In genomic region chr8:104247054-104247907, GRCm38 (mm10) we compare ENCODE assay signal across 8 mouse cellular contexts. TPM values are rescaled to one million over a fixed set of nuclear protein-coding genes. Genes with fewer than 3 reads are reported as not detected.
A peak's percentile ranks its signal among the peaks of the same experiment; 100 is the strongest.
DNase-seq lines count a peak whose midpoint lies in the region; ATAC-seq lines count a peak whose summit lies in the region.

No protein-coding gene starts in this region.

- peak overlapping the region; percentile 79 for H3K4me2 ChIP-seq in forebrain, embryonic 12.5 days
- peak overlapping the region; percentile 93 for H3K4me2 ChIP-seq in liver, embryonic 15.5 days

- WGBS in forebrain, embryonic 12.5 days, result 72% methylated on average over 22 of the region's 22 CpGs
- WGBS in liver, embryonic 15.5 days (ENCODE audit: insufficient replicate concordance), result 29% methylated on average over 22 of the region's 22 CpGs

- peak overlapping the region; percentile 86 for H3K4me3 ChIP-seq in forebrain, embryonic 12.5 days (replicated peaks)
- peak overlapping the region; percentile 89 for H3K4me3 ChIP-seq in liver, embryonic 15.5 days (replicated peaks)

- ATAC-seq in forebrain, embryonic 12.5 days (ENCODE audit: low FRiP score), result no peak
- peak; percentile 61 for ATAC-seq in inflammation-experienced regulatory T-cells, adult 6 months
- no peak for ATAC-seq in liver, embryonic 15.5 days (ENCODE audit: insufficient read depth)
- no peak for ATAC-seq in cerebellum, adult (ENCODE audit: insufficient number of reproducible peaks, low FRiP score, low TSS enrichment)

- no peaks in the 10 kb centered on the region for H3K27me3 ChIP-seq in forebrain, embryonic 12.5 days
- H3K27me3 ChIP-seq in liver, embryonic 15.5 days, result no peaks in the 10 kb centered on the region

- intact Hi-C loops in heart, postnatal 25 days (cut with DNase I), result no loop called here

- peaks cover 21% of the 10 kb centered on the region for H3K4me1 ChIP-seq in forebrain, embryonic 12.5 days
- peaks cover 50% of the 10 kb centered on the region for H3K4me1 ChIP-seq in liver, embryonic 15.5 days (replicated peaks)

- H3K9me3 ChIP-seq in forebrain, embryonic 12.5 days, result no peaks in the 10 kb centered on the region
- H3K9me3 ChIP-seq in liver, embryonic 15.5 days (replicated peaks), result no peaks in the 10 kb centered on the region

- DNase-seq in heart, adult 11 months, result peak; percentile 98
- DNase-seq in heart, postnatal 25 days (ENCODE audit: low spot score), result no peak
- DNase-seq in natural killer cell, adult 2 months (ENCODE audit: low spot score in 2 of 2), result peak; percentile 78 to 91
- no peak for DNase-seq in urinary bladder, adult 2 months (ENCODE audit: low spot score)

- H3K27ac ChIP-seq in forebrain, embryonic 12.5 days, result no peak overlapping the region
- H3K27ac ChIP-seq in liver, embryonic 15.5 days (replicated peaks), result peak overlapping the region; percentile 72

- peak overlapping the region; percentile 80 for H3K9ac ChIP-seq in forebrain, embryonic 12.5 days
- H3K9ac ChIP-seq in liver, embryonic 15.5 days, result peak overlapping the region; percentile 84

- peaks cover 20% of the 10 kb centered on the region for H3K36me3 ChIP-seq in forebrain, embryonic 12.5 days (replicated peaks)
- no peaks in the 10 kb centered on the region for H3K36me3 ChIP-seq in liver, embryonic 15.5 days (replicated peaks)

RNA-seq across cellular contexts. Expression of gene Tk2, which starts 1.1 kb away (rescaled TPM):
- 1 to 10 TPM; 7.1 to 7.3 TPM for total RNA-seq in heart, postnatal 25 days (2021)
- 35.4 and 35.9 TPM in 2 replicates for polyA plus RNA-seq in forebrain, embryonic 12.5 days (2016; fragmentation: Nextera tagmentation; extraction: Ambion mirVana)
- polyA plus RNA-seq in inflammation-experienced regulatory T-cells, adult 6 months (2017; shearing (Covaris generic)), result 10 to 100 TPM; 27.5 to 57.6 (median 55.8) TPM
- 7.1 and 7.6 TPM in 2 replicates for polyA plus RNA-seq in liver, embryonic 15.5 days (2015; fragmentation: Nextera tagmentation; extraction: Ambion mirVana)
- 37.8 and 41.4 TPM in 2 replicates for polyA plus RNA-seq in urinary bladder, adult 2 months (2012; rRNA removed)

RNA-seq across cellular contexts. Expression of gene Cklf, which starts 3.4 kb away (rescaled TPM):
- 1 to 10 TPM; 4.7 to 5.0 TPM for total RNA-seq in heart, postnatal 25 days (2021)
- polyA plus RNA-seq in forebrain, embryonic 12.5 days (2016; fragmentation: Nextera tagmentation; extraction: Ambion mirVana), result 39.6 and 45.2 TPM in 2 replicates
- polyA plus RNA-seq in inflammation-experienced regulatory T-cells, adult 6 months (2017; shearing (Covaris generic)), result 100 to 1,000 TPM in 1 of 3 experiments, 10 to 100 TPM in 2; 92.1 to 108 (median 97.9) TPM
- polyA plus RNA-seq in liver, embryonic 15.5 days (2015; fragmentation: Nextera tagmentation; extraction: Ambion mirVana), result 14.9 and 17.7 TPM in 2 replicates
- polyA plus RNA-seq in urinary bladder, adult 2 months (2012; rRNA removed), result 19.0 and 27.8 TPM in 2 replicates

RNA-seq across cellular contexts. Expression of gene Cmtm2a, which starts 45.7 kb away (rescaled TPM):
- total RNA-seq in heart, postnatal 25 days (2021), result not detected
- not detected in 2 replicates for polyA plus RNA-seq in forebrain, embryonic 12.5 days (2016; fragmentation: Nextera tagmentation; extraction: Ambion mirVana)
- polyA plus RNA-seq in inflammation-experienced regulatory T-cells, adult 6 months (2017; shearing (Covaris generic)), result not detected
- not detected in 2 replicates for polyA plus RNA-seq in liver, embryonic 15.5 days (2015; fragmentation: Nextera tagmentation; extraction: Ambion mirVana)
- not detected in 2 replicates for polyA plus RNA-seq in urinary bladder, adult 2 months (2012; rRNA removed)

Comparison
In these comparisons a context has a peak if more than half of its experiments do, and no peak if none do; other contexts are left out.
1. DNase-seq: peak in heart, adult 11 months (single experiment) and natural killer cell, adult 2 months (2 of 2); none in heart, postnatal 25 days (single experiment) and urinary bladder, adult 2 months (single experiment).